Mouse (Mus musculus) kidney, postnatal 0 days (tissue): ENCODE data around the gene Gm6121. TPM values are rescaled to one million over a fixed set of nuclear protein-coding genes. Genes with fewer than 3 reads are reported as not detected.
"Not testable (repeated sequence)": the region's sequence is repeated elsewhere in the genome, so short reads cannot be mapped to it uniquely, and the experiment has no call there.

Experiments
- ATAC-seq: fragments of 200-750 bp; cut with Nextera tagmentation; replicated peaks from 2 replicates; pipeline ENCODE4 v1.8.0; 2017; ENCODE audit warnings: low read depth, moderate number of reproducible peaks, moderate TSS enrichment, moderate library complexity; ENCODE audit not compliant: low FRiP score
- DNase-seq: peaks from one replicate; pipeline ENCODE4 v3.0.0-alpha.2; 2016; ENCODE audit warnings: low spot score
- H3K27ac ChIP-seq: fragments of 300-500 bp; sonication (generic); 2 replicates; pipeline ENCODE4 v1.5.1; 2014; ENCODE audit warnings: mild to moderate bottlenecking
- H3K27me3 ChIP-seq: fragments of 300-500 bp; sonication (generic); 2 replicates; pipeline ENCODE4 v1.6.1; 2014; ENCODE audit warnings: low read length, mixed read lengths; ENCODE audit not compliant: insufficient read depth
- H3K36me3 ChIP-seq: fragments of 300-500 bp; sonication (generic); 2 replicates; pipeline ENCODE4 v1.6.1; 2014; ENCODE audit warnings: low read length, mixed read lengths; ENCODE audit not compliant: insufficient read depth
- H3K4me1 ChIP-seq: fragments of 300-500 bp; sonication (generic); replicated peaks from 2 replicates; pipeline ENCODE4 v1.6.1; 2014; ENCODE audit warnings: antibody characterized with exemption, low read length, mixed read lengths; ENCODE audit not compliant: insufficient read depth
- H3K4me2 ChIP-seq: fragments of 300-500 bp; sonication (generic); 2 replicates; pipeline ENCODE4 v1.6.1; 2014; ENCODE audit warnings: mild to moderate bottlenecking, low read length, moderate library complexity, mixed read lengths
- H3K4me3 ChIP-seq: fragments of 300-500 bp; sonication (generic); replicated peaks from 2 replicates; pipeline ENCODE4 v1.5.1; 2014; ENCODE audit warnings: low read depth, low read length
- H3K9ac ChIP-seq: fragments of 300-500 bp; sonication (generic); 2 replicates; pipeline ENCODE4 v1.6.1; 2014; ENCODE audit warnings: low read depth, low read length
- H3K9me3 ChIP-seq: fragments of 300-500 bp; sonication (generic); replicated peaks from 2 replicates; pipeline ENCODE4 v1.6.1; 2016; ENCODE audit warnings: low read length, inconsistent platforms, mixed read lengths
- WGBS: fragments of 180-500 bp; shearing (Covaris S2); extraction: QIAGEN DNeasy Blood & Tissue Kit; methylation state at CpG from one replicate; pipeline ENCODE4 v1.1.7; 2014; 5-methylcytosine and 5-hydroxymethylcytosine counted together
- polyA plus RNA-seq: library from polyadenylated mRNA; unstranded; fragments of >200 nt; fragmentation: Nextera tagmentation; extraction: Ambion mirVana; gene quantifications from 2 replicates; pipeline ENCODE4 v1.2.1, GENCODE M21; 2015

The Gm6121 gene
- polyA plus RNA-seq, result not detected in 2 replicates

- WGBS, result no CpG with 5 or more reads among the region's 5 CpGs
These were observed at the start of gene Gm6121 for GRCm38 (mm10) chrX:26935597-26935996. Gene Gm6121, minus strand, starts transcription at chrX:26935697.

More at GRCm38 (mm10) chrX:26935597-26935996, at the start of gene Gm6121:
- not testable (repeated sequence) for ATAC-seq, H3K27ac ChIP-seq, H3K27me3 ChIP-seq, H3K9ac ChIP-seq, H3K4me1 ChIP-seq, DNase-seq, H3K4me3 ChIP-seq, H3K9me3 ChIP-seq, H3K4me2 ChIP-seq, H3K36me3 ChIP-seq

Other genes starting within 250 kb of the Gm6121 start
- gene Gm14525, start 233.1 kb downstream of the Gm6121 start, polyA plus RNA-seq, result not detected in 2 replicates